Mouse (Mus musculus) gastrocnemius, postnatal 36 days (tissue): ENCODE measurements around the gene Rtp4. TPM values are rescaled to one million over a fixed set of nuclear protein-coding genes. Genes with fewer than 3 reads are reported as not detected.

Source experiments
- DNase-seq, 2 experiments: peaks; one replicate each; pipeline ENCODE4 v3.0.0; 2022
- intact Hi-C: fragments of 180-260 bp; cut with DNase I; formaldehyde crosslinking; loops from one replicate; pipeline ENCODE4 v1.15.1; 2025
- total RNA-seq, 2 experiments: library from RNA; stranded (reverse); gene quantifications; 2 replicates each; pipeline ENCODE4 v1.2.3; 2021

Rtp4 gene
- total RNA-seq, 2 experiments from 2014 or later, result 1.3 to 2.1 TPM

- DNase-seq, result no peak
- intact Hi-C loops, result no loop called here
Observed at GRCm38 (mm10) chr16:23557669-23558068, 37.6 kb downstream of the Rtp4 start.

DNA sequence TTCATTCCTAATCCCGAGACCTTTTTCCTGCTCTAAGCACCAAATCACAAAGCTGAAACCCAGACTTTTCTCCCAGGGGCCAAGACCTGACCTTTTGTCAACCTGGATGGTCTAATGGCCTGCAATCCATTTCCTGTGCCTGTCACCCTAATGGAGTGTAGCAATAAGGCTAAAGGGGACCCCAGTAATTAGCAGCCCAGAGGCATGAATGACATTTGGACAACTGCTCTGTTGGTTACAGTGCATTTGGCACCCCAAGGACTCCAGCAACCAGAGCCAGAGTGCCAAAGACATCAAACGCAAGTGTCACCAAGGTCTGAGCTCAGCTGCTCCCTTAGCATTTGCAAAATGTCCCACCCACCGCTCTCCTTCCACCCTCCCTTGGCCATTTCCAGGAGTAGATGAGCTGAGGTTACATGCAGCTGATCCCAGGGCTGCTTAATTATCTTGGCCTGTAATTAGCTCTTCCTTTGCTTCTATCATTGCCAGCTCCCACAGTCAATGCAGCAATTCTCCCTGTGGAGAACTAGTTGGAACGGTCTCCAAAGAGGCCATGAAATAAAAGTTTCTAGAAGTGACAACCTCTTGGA lies 48.4 kb downstream of the Rtp4 start:
- intact Hi-C loops, result no loop called here

GRCm38 (mm10) chr16:23574561-23574960 lies 54.5 kb downstream of the Rtp4 start:
- intact Hi-C loops, result no loop called here
- no peak for DNase-seq

More for the DNA sequence above, 48.4 kb downstream of the Rtp4 start:
- DNase-seq, result no peak

- intact Hi-C loops, result no loop called here
- no peak for DNase-seq
Observed at GRCm38 (mm10) chr16:23591119-23592105, 71.3 kb downstream of the Rtp4 start.

DNA sequence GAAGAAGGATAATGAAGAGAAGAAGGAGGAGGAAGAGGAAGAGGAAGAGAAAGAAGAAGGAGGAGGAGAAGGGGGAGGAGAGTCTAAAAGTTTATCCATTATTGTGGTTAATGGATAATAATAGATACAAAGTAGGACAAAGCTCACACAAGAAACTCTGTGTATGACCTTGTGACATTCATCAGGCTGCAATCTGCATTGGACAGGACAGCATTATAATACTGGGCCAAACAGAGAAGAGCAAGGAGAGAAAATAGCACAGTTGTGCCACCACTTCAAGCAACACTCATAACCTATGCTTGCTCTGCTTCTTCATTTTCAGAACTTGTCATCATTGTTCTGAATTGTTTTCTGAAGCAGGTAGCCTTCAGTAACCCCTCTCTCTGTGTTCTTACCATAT lies 72.4 kb downstream of the Rtp4 start:
- intact Hi-C loops, result no loop called here
- no peak for DNase-seq

GRCm38 (mm10) chr16:23596696-23597095 lies 76.6 kb downstream of the Rtp4 start:
- intact Hi-C loops, result no loop called here
- DNase-seq, result no peak

DNA sequence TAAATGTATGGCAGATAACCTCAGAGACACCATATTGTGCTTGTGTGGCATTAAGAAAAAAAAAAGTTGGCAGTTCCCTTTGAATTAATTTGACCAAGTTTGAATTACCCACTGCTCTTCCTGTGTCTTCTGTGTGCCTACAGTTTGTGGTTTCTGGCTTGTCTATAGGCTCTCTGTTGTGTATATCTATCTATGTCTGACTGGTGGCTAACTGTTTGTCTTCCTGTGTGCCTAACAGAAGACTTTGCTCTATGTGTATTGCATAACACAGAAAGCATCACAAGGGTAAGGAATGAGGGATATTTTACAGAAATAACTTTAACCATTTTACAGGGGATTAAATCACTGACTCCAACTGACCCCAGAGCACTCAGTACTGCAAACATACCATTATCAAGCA lies 77.9 kb downstream of the Rtp4 start:
- intact Hi-C loops, result no loop called here
- no peak for DNase-seq

GRCm38 (mm10) chr16:23606220-23606619 lies 86.1 kb downstream of the Rtp4 start:
- intact Hi-C loops, result no loop called here
- DNase-seq, result no peak

DNA sequence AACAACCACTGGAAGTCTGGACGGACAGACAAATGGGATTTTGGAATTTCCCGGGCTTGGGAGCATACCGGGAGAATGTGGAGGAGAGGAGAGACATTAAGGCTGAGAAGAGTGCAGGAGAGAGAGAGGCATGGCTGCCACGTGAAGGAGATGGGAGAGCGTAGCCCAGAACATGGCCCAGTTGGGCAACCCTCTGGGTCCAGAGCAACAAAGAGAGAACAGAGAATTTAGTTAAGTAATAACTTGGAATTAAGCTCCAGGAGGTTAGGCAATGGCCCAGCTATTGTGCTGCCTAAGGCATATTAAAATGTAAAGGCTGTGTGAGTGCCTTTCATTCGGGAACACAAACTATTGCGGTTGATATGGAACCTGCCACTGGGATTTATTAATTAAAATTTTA lies 86.6 kb downstream of the Rtp4 start:
- DNase-seq, result no peak
- intact Hi-C loops, result no loop called here

DNA sequence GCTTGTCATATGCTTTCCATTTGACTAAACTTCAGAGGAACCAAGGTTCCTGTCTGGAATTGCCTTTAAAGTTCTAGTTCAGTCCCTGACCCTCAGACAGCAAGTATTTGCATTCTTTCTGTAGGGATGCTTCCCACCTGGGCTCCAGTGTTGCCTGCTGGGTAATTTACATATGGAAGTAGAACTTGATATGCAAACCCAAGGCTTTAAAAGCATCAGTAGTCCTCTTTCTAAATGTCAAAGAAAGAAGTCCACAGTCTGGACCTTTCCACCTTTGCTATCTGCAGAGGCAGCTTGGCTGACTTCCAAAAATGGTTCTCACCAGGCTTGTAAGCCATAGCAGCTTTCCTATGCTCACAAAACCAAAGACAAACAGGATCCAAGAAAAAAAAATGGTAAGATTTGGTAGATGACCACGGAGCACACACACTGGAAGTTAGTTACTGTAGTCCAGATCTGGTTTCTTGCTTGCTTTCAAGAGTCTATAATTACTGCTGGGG lies 87.9 kb downstream of the Rtp4 start:
- intact Hi-C loops, result no loop called here
- no peak for DNase-seq

DNA sequence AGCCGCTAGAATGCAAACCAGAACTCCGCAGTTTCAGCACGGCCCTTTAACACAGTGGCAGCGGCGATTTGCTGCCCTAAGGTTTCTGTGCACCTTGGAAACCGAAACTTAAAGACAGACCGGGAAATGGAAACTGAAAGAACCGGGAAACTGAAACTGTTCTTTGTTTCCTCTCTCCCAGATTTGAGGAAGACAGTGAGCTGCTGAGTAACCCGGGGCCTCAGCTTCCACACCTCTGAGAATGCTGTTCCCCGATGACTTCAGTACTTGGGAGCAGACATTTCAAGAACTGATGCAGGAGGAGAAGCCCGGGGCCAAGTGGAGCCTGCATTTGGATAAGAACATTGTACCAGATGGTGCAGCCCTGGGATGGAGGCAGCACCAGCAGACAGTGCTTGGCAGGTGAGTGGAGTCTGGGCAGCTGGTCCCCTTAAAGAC lies 89.7 kb downstream of the Rtp4 start:
- DNase-seq, result peak in 1 of 2 experiments; percentile 37

DNA sequence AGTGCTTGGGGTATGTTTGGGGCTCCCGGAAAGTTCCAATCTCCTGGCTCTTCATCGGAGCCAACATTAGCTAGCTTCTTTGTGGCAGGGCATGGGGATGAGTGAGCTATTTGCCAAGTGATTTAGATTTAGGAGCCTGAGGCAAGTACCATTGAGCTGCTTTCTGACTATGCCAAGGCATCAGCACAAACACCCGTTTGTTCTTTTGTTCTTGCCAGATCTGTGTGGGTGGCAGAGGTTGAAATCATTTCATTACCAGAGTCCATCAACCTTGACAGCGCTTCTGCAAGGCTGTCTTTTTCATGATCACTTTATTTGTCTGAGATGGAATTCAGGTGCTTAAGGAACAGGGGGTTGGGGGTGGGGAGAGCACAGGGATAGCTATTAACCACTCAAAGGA lies 104.1 kb downstream of the Rtp4 start:
- intact Hi-C loops, result no loop called here
- no peak for DNase-seq

More for the DNA sequence above, 89.7 kb downstream of the Rtp4 start:
- intact Hi-C loops, result no loop called here

GRCm38 (mm10) chr16:23631531-23631930 lies 111.4 kb downstream of the Rtp4 start:
- intact Hi-C loops, result no loop called here

GRCm38 (mm10) chr16:23632681-23633080 lies 112.6 kb downstream of the Rtp4 start:
- intact Hi-C loops, result no loop called here
- no peak for DNase-seq

More at GRCm38 (mm10) chr16:23631531-23631930, 111.4 kb downstream of the Rtp4 start:
- DNase-seq, result no peak

GRCm38 (mm10) chr16:23653028-23653427 lies 132.9 kb downstream of the Rtp4 start:
- intact Hi-C loops, result no loop called here
- no peak for DNase-seq

DNA sequence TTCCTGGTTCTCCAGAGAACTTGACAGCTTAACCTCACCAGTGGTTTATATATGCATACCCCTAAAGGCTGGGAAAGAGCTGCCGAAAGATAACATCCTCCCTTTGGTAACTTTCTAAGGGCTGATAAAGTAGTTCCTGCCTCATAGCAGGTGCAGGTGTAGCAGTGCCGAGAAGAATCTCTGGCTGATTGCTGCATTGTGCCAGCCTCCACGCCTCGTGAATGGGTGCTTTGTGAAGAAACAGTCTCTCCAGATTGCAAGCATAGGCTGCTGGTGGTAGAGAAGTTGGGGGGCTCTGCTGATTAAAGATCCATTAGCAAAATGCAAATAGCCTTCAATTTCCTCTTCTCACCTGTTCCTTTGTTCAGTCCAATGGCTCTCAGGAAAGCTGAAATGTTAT lies 133.4 kb downstream of the Rtp4 start:
- intact Hi-C loops, result no loop called here
- DNase-seq, result no peak

GRCm38 (mm10) chr16:23659597-23660531 lies 139.8 kb downstream of the Rtp4 start:
- DNase-seq, result no peak
- intact Hi-C loops, result no loop called here
